Mouse (Mus musculus): ENCODE data around the gene Tmed4. TPM values are rescaled to one million over a fixed set of nuclear protein-coding genes. Genes with fewer than 3 reads are reported as not detected.
"Not testable (repeated sequence)": the region's sequence is repeated elsewhere in the genome, so short reads cannot be mapped to it uniquely, and the experiment has no call there.

Gene Tmed4
- polyA plus RNA-seq, 1 experiment from 2014 or later = 114 TPM

DNA sequence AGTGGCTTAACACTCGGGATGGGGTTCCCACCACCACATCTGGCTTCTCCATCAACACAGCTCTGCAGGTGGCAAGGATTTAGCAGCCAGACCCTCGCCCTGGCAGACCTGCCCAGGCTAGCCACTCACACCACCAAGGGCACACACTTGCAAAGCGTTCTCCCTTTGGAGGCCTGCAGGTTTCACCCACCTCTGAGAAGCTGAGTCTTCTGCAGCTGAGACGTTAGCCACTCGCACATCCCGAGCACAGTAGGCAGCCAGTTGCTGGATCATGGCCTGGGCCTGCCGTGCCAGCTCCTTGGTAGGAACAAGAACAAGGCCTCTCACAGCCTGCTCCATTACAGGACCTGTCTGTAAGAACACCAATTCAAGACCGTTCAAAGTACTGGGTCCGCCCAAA is 8.0 kb downstream of the Tmed4 start:
- Histone ChIP-seq H3K4me1 (ENCODE audit: control insufficient read depth, insufficient read depth, low read length) (peaks cover 5% of the 10 kb centered on the region), H3K36me3 (ENCODE audit: control insufficient read depth, insufficient read depth, low read length) (peaks cover 28% of the 10 kb centered on the region), H3K9me3 (ENCODE audit: control insufficient read depth, low read length) (no peaks in the 10 kb centered on the region), H3K9ac (ENCODE audit: low read length) (peak overlapping the region; percentile 81), H3K4me3 (ENCODE audit: low read depth, low read length) (peak overlapping the region; percentile 76), H3K4me2 (ENCODE audit: low read depth, severe bottlenecking) (peak overlapping the region; percentile 94), H3K27ac (replicated peaks; ENCODE audit: low read depth, low read length) (no peak overlapping the region), H3K27me3 (ENCODE audit: control insufficient read depth, insufficient read depth, low read length) (no peaks in the 10 kb centered on the region)
- 67% methylated on average over 9 of the region's 9 CpGs for WGBS
- ATAC-seq (ENCODE audit: insufficient number of reproducible peaks, low FRiP score, low TSS enrichment, low read depth) = no peak
- no peak for DNase-seq (ENCODE audit: low spot score)

DNA sequence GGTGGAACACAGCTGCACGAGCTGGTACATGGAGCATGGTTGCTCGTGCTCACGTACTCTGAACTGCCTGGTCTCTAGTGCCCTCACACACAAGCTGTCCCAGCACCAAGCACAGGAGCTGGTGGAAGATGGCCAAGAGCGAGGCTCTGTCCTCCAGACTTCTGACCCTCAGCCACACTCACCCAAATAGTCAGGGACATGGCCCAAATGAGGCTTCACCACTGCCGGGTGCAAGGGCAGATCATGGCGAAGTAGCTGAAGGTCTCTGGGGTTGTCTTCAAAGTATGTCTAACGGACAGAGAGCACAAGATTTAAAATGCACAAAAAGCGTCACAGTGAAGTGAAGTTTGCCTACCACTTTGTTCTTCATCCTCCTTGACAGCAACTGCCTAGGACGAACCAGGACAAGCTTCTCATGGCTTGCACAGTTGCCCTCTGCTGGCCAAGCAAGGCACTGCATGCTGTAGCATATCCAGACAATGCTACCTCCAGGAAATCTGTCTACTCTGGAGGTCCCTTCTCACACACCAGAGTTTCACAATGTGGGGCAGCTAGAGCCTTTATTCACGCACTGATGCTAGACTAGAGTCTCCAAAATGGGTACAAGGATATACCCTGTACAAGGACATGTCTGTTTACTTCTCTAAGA is 13.1 kb downstream of the Tmed4 start:
- peaks cover 1% of the 10 kb centered on the region for H3K4me1 ChIP-seq (ENCODE audit: control insufficient read depth, insufficient read depth, low read length)
- ATAC-seq (ENCODE audit: insufficient number of reproducible peaks, low FRiP score, low TSS enrichment, low read depth) (no peak), DNase-seq (ENCODE audit: low spot score) (peak; percentile 88)
- H3K27me3 ChIP-seq (ENCODE audit: control insufficient read depth, insufficient read depth, low read length) = no peaks in the 10 kb centered on the region
- H3K4me2 ChIP-seq (ENCODE audit: low read depth, severe bottlenecking) = no peak overlapping the region
- H3K4me3 ChIP-seq (ENCODE audit: low read depth, low read length) = no peak overlapping the region
- H3K9me3 ChIP-seq (ENCODE audit: control insufficient read depth, low read length) = no peaks in the 10 kb centered on the region
- 84% methylated on average over 10 of the region's 10 CpGs for WGBS
- H3K36me3 ChIP-seq (ENCODE audit: control insufficient read depth, insufficient read depth, low read length) = peaks cover 59% of the 10 kb centered on the region
- no peak overlapping the region for H3K9ac ChIP-seq (ENCODE audit: low read length)
- no peak overlapping the region for H3K27ac ChIP-seq (replicated peaks; ENCODE audit: low read depth, low read length)

DNA sequence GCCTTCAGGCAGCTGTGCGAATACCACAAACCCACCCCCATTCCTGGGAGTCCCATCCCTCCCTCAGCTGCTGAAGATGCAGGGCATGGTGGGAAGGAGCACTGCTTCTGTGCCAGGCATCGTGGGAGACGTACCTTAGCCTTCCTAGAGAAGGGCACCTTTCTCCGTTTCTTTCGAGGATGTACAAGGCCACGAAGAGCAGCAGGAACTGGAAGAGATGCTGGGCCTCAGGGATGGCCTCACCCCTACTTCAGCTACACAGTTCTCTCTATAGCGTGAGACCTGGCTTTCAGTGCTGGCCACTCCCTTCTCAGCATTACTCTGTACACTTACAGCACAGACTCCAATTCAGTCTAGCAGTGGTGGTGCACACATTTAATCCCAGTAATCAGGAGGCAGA is 15.3 kb downstream of the Tmed4 start:
- Histone ChIP-seq H3K4me2 (ENCODE audit: low read depth, severe bottlenecking) (no peak overlapping the region), H3K27ac (replicated peaks; ENCODE audit: low read depth, low read length) (no peak overlapping the region), H3K4me3 (ENCODE audit: low read depth, low read length) (no peak overlapping the region), H3K36me3 (ENCODE audit: control insufficient read depth, insufficient read depth, low read length) (peaks cover 48% of the 10 kb centered on the region), H3K9me3 (ENCODE audit: control insufficient read depth, low read length) (no peaks in the 10 kb centered on the region), H3K27me3 (ENCODE audit: control insufficient read depth, insufficient read depth, low read length) (no peaks in the 10 kb centered on the region), H3K9ac (ENCODE audit: low read length) (no peak overlapping the region), H3K4me1 (ENCODE audit: control insufficient read depth, insufficient read depth, low read length) (no peaks in the 10 kb centered on the region)
- DNase-seq (ENCODE audit: low spot score) (no peak), ATAC-seq (ENCODE audit: insufficient number of reproducible peaks, low FRiP score, low TSS enrichment, low read depth) (no peak)
- WGBS = 96% methylated on average over 7 of the region's 7 CpGs

DNA sequence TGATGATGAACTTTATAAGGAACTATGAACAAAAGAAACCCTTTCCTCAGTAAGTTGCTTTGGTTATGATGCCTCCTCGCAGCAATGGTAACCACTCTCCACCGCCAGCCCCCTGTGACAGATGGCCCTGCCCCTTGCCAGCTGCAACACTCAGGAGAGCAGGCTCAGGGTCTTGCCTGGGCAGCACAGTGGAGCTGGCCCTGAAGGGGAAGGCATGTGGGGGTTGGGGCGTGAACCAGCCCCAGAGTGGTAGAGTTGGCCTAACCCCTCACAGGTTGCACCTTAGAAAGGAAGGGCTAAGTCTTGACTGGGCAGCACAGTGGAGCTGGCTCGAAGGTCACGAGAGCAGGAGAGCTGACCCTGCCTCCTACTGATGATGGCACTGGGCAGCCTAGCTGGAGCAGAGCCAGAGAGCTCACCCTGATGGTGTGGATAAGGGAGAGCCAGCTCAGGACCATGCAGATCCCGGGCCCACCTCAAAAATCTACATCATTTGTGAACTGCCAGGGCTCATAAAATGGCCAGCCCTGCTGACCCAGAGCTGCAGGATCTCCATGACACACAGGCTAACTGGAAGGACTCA is 18.1 kb downstream of the Tmed4 start:
- DNase-seq (ENCODE audit: low spot score) = no peak
- peaks cover 31% of the 10 kb centered on the region for H3K36me3 ChIP-seq (ENCODE audit: control insufficient read depth, insufficient read depth, low read length)
- no peak for ATAC-seq (ENCODE audit: insufficient number of reproducible peaks, low FRiP score, low TSS enrichment, low read depth)

DNA sequence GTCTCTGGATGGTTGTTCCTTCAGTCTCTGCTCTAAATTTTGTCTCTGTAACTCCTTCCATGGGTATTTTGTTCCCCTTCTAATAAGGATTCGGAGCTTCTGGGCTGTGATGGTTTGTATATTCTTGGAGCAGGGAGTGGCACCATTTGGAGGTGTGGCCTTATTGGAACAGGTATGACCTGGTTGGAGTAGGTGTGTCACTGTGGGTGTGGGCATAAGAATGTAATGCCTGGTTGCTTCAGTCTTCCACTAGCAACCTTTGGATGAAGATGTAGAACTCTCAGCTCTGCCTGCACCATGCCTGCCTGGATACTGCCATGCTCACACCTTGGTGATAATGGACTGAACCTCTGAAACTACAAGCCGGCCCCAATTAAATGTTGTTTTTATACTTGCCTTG is 20.1 kb downstream of the Tmed4 start:
- not testable (repeated sequence) for H3K4me3 ChIP-seq (ENCODE audit: low read depth, low read length); ATAC-seq (ENCODE audit: insufficient number of reproducible peaks, low FRiP score, low TSS enrichment, low read depth); DNase-seq (ENCODE audit: low spot score); H3K4me2 ChIP-seq (ENCODE audit: low read depth, severe bottlenecking); H3K9me3 ChIP-seq (ENCODE audit: control insufficient read depth, low read length); H3K4me1 ChIP-seq (ENCODE audit: control insufficient read depth, insufficient read depth, low read length); H3K27ac ChIP-seq (replicated peaks; ENCODE audit: low read depth, low read length); H3K27me3 ChIP-seq (ENCODE audit: control insufficient read depth, insufficient read depth, low read length); H3K9ac ChIP-seq (ENCODE audit: low read length)
- H3K36me3 ChIP-seq (ENCODE audit: control insufficient read depth, insufficient read depth, low read length) = peaks cover 16% of the 10 kb centered on the region
- 86% methylated on average over 2 of the region's 2 CpGs for WGBS

More for the DNA sequence above, 18.1 kb downstream of the Tmed4 start:
- H3K27me3 ChIP-seq (ENCODE audit: control insufficient read depth, insufficient read depth, low read length) = no peaks in the 10 kb centered on the region
- H3K4me2 ChIP-seq (ENCODE audit: low read depth, severe bottlenecking) = no peak overlapping the region
- 57% methylated on average over 6 of the region's 6 CpGs for WGBS
- no peak overlapping the region for H3K9ac ChIP-seq (ENCODE audit: low read length)
- H3K4me3 ChIP-seq (ENCODE audit: low read depth, low read length) = no peak overlapping the region
- no peaks in the 10 kb centered on the region for H3K9me3 ChIP-seq (ENCODE audit: control insufficient read depth, low read length)
- H3K4me1 ChIP-seq (ENCODE audit: control insufficient read depth, insufficient read depth, low read length) = no peaks in the 10 kb centered on the region
- H3K27ac ChIP-seq (replicated peaks; ENCODE audit: low read depth, low read length) = no peak overlapping the region

DNA sequence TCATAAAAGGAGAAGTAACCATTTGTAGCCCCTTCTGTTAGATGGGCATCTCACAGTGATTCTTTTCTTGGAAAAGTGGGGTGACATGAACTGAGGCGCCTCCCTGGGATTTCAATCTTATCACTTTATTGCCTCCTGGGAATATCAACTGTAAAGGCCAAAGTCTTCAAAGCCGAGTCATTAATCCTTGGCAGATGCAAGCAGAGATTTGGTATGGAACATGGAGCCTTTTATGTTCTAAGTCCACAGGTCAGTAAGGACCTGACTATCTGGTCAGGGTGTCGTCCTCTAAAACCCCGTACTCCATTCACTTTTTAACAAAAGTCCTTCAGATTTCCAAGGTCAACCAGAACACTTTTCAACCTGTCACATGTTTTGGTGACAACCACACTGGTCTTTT is 21.8 kb downstream of the Tmed4 start:
- no peak overlapping the region for H3K4me2 ChIP-seq (ENCODE audit: low read depth, severe bottlenecking)
- no peak for ATAC-seq (ENCODE audit: insufficient number of reproducible peaks, low FRiP score, low TSS enrichment, low read depth)
- H3K27ac ChIP-seq (replicated peaks; ENCODE audit: low read depth, low read length) = no peak overlapping the region
- no peaks in the 10 kb centered on the region for H3K9me3 ChIP-seq (ENCODE audit: control insufficient read depth, low read length)
- 92% methylated on average over 4 of the region's 4 CpGs for WGBS
- no peaks in the 10 kb centered on the region; the same call in 1 of the 2 replicates for H3K36me3 ChIP-seq (ENCODE audit: control insufficient read depth, insufficient read depth, low read length)
- no peak overlapping the region for H3K9ac ChIP-seq (ENCODE audit: low read length)
- H3K4me1 ChIP-seq (ENCODE audit: control insufficient read depth, insufficient read depth, low read length) = no peaks in the 10 kb centered on the region
- H3K4me3 ChIP-seq (ENCODE audit: low read depth, low read length) = no peak overlapping the region
- no peaks in the 10 kb centered on the region for H3K27me3 ChIP-seq (ENCODE audit: control insufficient read depth, insufficient read depth, low read length)
- DNase-seq (ENCODE audit: low spot score) = no peak

DNA sequence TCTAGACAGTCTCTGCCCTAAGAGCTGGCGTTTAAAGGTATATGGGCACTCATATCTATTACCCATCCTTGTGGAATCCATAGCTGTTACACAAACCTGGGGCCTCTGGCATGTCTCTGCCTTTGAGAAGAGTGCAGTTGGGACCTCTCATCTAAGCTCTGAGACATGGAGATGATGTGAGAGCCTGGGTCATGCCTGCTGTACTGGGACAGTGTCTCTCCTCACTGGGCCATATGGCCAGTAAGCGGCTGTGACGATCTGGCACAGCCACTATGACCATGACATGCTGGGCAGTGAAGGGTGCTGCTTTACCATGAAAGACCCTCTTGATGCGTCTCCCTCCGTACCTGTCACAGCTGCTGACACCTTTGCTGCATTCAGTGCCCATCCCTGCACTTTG is 22.4 kb downstream of the Tmed4 start:
- no peak overlapping the region for H3K4me2 ChIP-seq (ENCODE audit: low read depth, severe bottlenecking)
- no peak overlapping the region for H3K27ac ChIP-seq (replicated peaks; ENCODE audit: low read depth, low read length)
- no peak overlapping the region for H3K4me3 ChIP-seq (ENCODE audit: low read depth, low read length)
- no peaks in the 10 kb centered on the region for H3K36me3 ChIP-seq (ENCODE audit: control insufficient read depth, insufficient read depth, low read length)
- no peaks in the 10 kb centered on the region for H3K27me3 ChIP-seq (ENCODE audit: control insufficient read depth, insufficient read depth, low read length)
- no peaks in the 10 kb centered on the region for H3K9me3 ChIP-seq (ENCODE audit: control insufficient read depth, low read length)
- ATAC-seq (ENCODE audit: insufficient number of reproducible peaks, low FRiP score, low TSS enrichment, low read depth) (no peak), DNase-seq (ENCODE audit: low spot score) (no peak)
- H3K9ac ChIP-seq (ENCODE audit: low read length) = no peak overlapping the region
- H3K4me1 ChIP-seq (ENCODE audit: control insufficient read depth, insufficient read depth, low read length) = no peaks in the 10 kb centered on the region
- WGBS = 94% methylated on average over 5 of the region's 5 CpGs

DNA sequence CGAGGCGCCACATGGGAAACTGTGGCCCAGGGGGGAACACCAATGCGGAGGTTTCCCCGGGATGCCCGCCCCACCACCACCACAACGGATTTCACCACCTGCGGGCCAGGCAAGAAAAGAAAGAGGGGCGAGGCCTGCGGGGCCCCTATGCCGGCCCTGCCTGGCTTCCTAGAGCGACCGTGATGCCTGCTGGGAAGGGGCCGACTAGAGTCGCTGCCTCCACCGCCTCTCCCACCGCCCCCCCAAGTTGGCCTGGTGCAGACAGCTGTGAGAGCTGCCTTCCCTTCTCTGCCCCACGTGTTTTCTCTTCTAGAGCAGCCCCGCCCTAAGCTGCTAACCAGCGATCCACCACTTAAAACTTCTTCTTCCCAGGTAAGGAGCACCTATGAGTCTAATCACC is 30.0 kb downstream of the Tmed4 start:
- Histone ChIP-seq H3K36me3 (ENCODE audit: control insufficient read depth, insufficient read depth, low read length) (no peaks in the 10 kb centered on the region), H3K4me1 (ENCODE audit: control insufficient read depth, insufficient read depth, low read length) (no peaks in the 10 kb centered on the region), H3K9ac (ENCODE audit: low read length) (no peak overlapping the region), H3K4me3 (ENCODE audit: low read depth, low read length) (no peak overlapping the region), H3K9me3 (ENCODE audit: control insufficient read depth, low read length) (no peaks in the 10 kb centered on the region), H3K27ac (replicated peaks; ENCODE audit: low read depth, low read length) (no peak overlapping the region), H3K4me2 (ENCODE audit: low read depth, severe bottlenecking) (no peak overlapping the region), H3K27me3 (ENCODE audit: control insufficient read depth, insufficient read depth, low read length) (no peaks in the 10 kb centered on the region)
- no peak for DNase-seq (ENCODE audit: low spot score)
- 45% methylated on average over 19 of the region's 19 CpGs for WGBS
- ATAC-seq (ENCODE audit: insufficient number of reproducible peaks, low FRiP score, low TSS enrichment, low read depth) = no peak

DNA sequence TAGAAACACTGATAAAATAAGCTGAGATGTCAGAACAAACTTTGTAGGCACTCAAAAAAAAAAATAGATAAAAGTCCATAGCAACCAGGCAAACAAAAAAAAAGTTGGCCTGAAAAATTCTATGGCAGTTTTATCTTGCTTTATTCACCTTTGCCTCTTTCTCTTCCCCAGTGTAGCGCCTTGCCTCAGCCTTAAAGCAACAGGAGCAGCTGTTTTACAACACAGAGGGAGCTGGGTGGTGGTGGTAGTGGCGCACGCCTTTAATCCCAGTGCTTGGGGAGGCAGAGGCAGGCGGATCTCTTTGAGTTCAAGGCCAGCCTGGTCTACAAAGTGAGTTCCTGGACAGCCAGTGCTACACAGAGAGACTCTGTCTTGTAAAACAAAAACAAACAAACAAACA is 41.6 kb downstream of the Tmed4 start:
- WGBS = 79% methylated on average over 4 of the region's 4 CpGs
- no peak overlapping the region for H3K27ac ChIP-seq (replicated peaks; ENCODE audit: low read depth, low read length)
- H3K4me1 ChIP-seq (ENCODE audit: control insufficient read depth, insufficient read depth, low read length) = no peaks in the 10 kb centered on the region
- no peak for ATAC-seq (ENCODE audit: insufficient number of reproducible peaks, low FRiP score, low TSS enrichment, low read depth)
- H3K4me2 ChIP-seq (ENCODE audit: low read depth, severe bottlenecking) = no peak overlapping the region
- no peak overlapping the region for H3K9ac ChIP-seq (ENCODE audit: low read length)
- H3K36me3 ChIP-seq (ENCODE audit: control insufficient read depth, insufficient read depth, low read length) = no peaks in the 10 kb centered on the region
- peaks cover 7% of the 10 kb centered on the region; the same call in 1 of the 2 replicates for H3K9me3 ChIP-seq (ENCODE audit: control insufficient read depth, low read length)
- H3K27me3 ChIP-seq (ENCODE audit: control insufficient read depth, insufficient read depth, low read length) = no peaks in the 10 kb centered on the region
- DNase-seq (ENCODE audit: low spot score) = no peak
- no peak overlapping the region for H3K4me3 ChIP-seq (ENCODE audit: low read depth, low read length)
